Mouse (Mus musculus) cortical plate, adult 2 months (tissue): ENCODE data around the gene Gm42791.

Experiments used
- CTCF ChIP-seq: fragments of 200-500 bp; IDR thresholded peaks from 2 replicates; pipeline ENCODE4 v1.5.1; 2011; ENCODE audit warnings: mild to moderate bottlenecking, control low read depth, low read length; ENCODE audit not compliant: insufficient read depth; ENCODE audit errors: extremely low read depth
- POLR2A ChIP-seq: fragments of 200-500 bp; IDR thresholded peaks from 2 replicates; pipeline ENCODE4 v1.6.1; 2011; ENCODE audit warnings: mild to moderate bottlenecking, low read length, control low read depth; ENCODE audit not compliant: insufficient read depth; ENCODE audit errors: extremely low read depth

- TF ChIP-seq CTCF (no peak), POLR2A (no peak)
Measured at GRCm38 (mm10) chr5:148941867-148942266, 53.1 kb downstream of the Gm42791 start.
